Mouse (Mus musculus) CD4-positive helper T cell, adult 2 months (primary cell): ENCODE measurements around the gene Tdrd12.
"Not testable (repeated sequence)": the region's sequence is repeated elsewhere in the genome, so short reads cannot be mapped to it uniquely, and the experiment has no call there.

Experiments
- DNase-seq: peaks from one replicate; pipeline ENCODE4 v3.0.0-alpha.2; 2012; ENCODE audit warnings: low read depth, missing footprints, low spot score

Gene Tdrd12

DNA sequence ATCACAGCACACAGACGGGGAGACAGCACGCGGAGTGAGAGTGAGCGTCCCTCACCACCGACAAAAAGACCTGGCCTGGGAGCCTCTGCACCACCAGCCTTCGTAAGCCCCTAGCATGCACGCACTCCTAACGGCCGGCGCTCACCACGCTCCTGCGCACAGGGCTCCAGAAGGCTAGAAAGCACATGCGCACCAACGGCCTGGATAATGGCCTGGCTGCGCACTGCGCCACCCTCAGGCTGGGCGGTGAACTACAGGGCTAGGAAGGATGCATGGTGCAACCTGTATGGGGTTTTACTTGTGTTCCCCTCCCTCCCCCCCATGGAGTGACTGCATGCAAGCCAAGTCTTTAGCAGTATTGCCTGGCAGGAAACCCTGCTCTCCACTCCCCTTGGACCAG, at the start of gene Tdrd12:
TSS of gene Tdrd12 (minus strand) at position 184 of the 400 bp plus-strand sequence.
- DNase-seq, result no peak

DNA sequence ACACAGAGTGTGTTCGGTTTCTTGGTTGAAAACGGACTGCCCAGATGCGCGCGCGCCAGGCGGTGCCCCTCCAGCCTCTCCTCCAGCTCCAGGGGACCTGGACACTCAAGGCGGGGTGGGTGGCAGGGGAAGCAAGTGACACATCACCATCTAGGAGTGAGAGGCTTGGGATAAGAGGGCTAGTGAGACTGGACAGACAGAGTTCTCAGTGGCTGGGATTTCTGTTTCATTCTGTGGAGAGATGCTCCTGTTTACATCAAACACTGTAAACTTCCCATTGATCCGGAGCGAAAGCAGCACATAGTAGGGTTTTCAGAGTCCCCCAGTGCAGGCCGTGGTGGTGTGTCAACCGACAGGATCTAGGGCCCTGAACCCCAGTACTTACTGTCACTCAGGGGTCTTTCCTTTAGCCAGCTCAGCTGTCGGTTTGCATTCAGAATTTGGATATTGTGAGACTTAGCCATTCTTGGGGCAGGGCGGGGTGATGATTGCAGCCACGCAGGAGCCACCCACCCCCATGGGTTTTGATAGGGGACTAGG, 49.4 kb upstream of the Tdrd12 start:
- DNase-seq, result no peak

GRCm38 (mm10) chr7:35586055-35586905, 48.7 kb upstream of the Tdrd12 start, which contains the start of gene Ankrd27:
Gene Ankrd27, plus strand, starts transcription at chr7:35586244.
- peak; percentile 97 for DNase-seq

DNA sequence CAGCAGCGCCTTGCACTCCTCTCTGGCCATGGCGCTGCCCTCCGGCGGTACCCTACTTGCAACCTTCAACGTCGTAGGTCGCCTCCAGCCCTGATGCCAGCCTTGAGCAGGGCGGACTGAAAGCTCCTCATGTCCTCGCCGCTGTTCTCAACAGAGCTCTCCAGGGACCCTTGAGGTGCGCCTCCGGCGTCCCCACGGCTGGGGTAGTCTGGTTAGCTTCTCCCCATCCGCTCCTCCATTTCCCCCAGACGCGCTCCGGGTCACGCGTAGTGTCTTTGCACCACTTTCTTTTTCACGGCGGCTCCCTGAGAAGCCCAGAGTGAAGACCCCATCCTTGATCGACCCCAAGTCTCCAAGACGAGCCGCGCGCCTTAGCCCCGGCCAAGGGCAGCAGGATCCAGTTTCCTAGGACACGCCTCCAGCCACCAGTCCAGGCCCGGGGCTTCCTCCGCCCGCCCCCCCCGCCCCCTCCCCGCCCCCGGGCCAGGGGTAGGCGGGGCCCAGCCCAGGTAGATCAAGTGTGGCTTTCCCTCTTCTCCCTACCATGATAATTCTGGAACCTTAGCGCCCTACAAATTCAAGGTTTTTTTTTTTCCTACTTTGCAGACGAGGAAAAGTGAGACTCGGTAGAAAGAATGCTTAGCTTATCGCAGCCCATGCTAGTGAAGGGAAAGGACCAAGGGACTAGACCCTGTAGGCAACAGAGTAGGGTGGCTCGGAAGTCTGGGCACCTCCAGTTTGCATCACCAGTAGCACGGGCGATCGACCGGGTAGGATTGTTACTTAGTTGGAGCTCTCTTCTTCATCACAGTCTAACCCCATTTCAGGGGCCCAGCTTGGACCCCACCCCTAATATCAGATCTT, 47.9 kb upstream of the Tdrd12 start, which contains the start of gene Rgs9bp:
TSS of gene Rgs9bp (minus strand) at position 392 of the 864 bp plus-strand sequence.
- no peak for DNase-seq

DNA sequence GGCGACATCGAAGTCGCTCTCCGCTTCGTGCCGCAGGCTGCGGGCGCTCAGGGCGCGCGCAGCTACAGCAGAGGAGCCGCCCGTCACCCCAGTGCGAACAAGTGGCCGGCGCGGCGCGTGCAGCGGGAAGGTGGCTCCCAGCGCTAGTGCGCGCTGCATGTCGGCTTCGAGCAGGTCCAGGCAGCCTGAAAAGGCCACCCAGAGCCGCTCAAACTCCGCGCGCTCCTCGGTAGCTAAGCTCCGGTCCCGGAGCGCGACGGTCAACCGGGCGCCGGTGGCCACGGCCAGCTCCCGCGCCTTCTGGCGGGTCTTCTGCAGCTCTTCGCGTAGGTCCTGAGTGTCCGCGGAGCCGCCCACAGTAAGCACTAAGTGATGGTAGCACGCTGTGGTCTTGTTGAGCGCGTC, 47.2 kb upstream of the Tdrd12 start:
- DNase-seq, result peak; percentile 64

GRCm38 (mm10) chr7:35584068-35584785, 46.7 kb upstream of the Tdrd12 start:
- no peak for DNase-seq

DNA sequence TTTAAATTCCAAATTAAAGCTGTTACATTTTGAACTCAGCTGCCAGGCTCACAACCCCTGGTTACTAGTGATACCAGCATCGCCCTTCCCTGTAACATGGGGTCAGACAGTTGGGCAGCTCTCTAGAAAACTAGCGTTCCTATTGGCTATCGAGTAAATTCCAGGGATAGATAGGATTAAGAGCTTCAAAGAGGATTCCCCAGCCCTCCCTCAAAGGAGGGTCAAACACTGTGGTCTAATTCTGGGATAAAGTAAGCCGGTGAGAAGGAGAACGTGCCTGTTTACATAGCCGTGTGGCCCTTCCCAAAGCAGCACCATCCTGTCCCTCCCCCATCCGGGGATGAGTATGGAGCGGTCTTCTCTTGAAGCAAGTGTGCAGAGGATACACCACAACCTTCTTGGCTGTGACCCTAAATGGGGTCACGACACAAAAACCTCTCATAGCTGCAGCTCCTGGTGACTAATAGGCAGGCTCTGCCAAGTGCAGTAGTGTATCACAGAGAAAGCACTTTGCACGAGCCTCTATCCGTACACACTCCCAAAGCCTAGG, 46.0 kb upstream of the Tdrd12 start:
- no peak for DNase-seq

GRCm38 (mm10) chr7:35582719-35583118, 45.2 kb upstream of the Tdrd12 start:
- DNase-seq, result peak; percentile 33

- peak; percentile 61 for DNase-seq
Measured at GRCm38 (mm10) chr7:35579849-35580248, 42.3 kb upstream of the Tdrd12 start.

GRCm38 (mm10) chr7:35570883-35571282, 33.3 kb upstream of the Tdrd12 start:
- not testable (repeated sequence) for DNase-seq

GRCm38 (mm10) chr7:35569724-35570123, 32.2 kb upstream of the Tdrd12 start:
- DNase-seq, result not testable (repeated sequence)

- DNase-seq, result not testable (repeated sequence)
Measured at GRCm38 (mm10) chr7:35565965-35566364, 28.4 kb upstream of the Tdrd12 start.

DNA sequence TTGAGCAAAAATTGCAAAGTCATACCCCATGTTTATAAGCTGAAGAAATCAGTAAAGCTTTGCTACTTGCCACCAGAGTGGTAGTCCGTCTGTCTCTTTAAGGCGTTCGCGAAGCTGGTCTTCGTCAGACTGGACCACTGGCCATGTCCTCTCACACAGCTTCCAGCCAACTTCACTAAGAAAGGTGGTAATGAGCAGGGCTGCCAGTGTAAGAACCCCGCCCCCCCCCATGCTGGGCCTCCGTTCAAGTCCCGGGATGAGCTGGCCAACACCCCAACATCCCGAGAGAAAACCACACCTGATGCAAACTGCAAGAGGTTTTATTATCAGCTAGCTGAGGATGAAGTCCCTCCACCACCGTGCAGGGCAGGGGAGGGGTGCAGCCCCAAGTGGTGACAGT, 27.3 kb upstream of the Tdrd12 start:
- DNase-seq, result not testable (repeated sequence)

GRCm38 (mm10) chr7:35564067-35564865, 26.7 kb upstream of the Tdrd12 start:
- DNase-seq, result no peak

GRCm38 (mm10) chr7:35563071-35563470, 25.5 kb upstream of the Tdrd12 start:
- no peak for DNase-seq

GRCm38 (mm10) chr7:35559838-35560237, 22.3 kb upstream of the Tdrd12 start:
- DNase-seq, result no peak

- no peak for DNase-seq
Measured at GRCm38 (mm10) chr7:35558681-35559080, 21.1 kb upstream of the Tdrd12 start.

DNA sequence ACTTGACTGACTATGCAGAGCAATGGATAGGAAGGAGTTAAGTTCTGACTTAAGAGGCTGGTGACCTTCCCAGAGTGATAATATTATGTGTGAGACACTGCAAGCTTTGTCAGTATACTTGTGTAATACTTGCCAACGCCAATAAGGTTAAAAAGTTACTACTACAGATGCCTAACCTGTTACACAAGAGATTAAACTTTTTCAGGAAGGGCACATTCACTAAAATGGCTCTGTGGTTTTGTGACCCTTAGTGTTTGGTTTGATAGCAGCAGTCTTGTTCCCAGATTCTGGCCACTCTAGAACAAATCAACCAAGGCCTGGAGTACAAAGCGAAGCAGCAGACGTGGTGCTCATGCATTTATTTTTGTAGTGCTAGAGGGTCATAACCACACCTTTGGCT, 20.0 kb upstream of the Tdrd12 start:
- DNase-seq, result no peak

- DNase-seq, result no peak
Measured at GRCm38 (mm10) chr7:35556905-35557304, 19.4 kb upstream of the Tdrd12 start.

GRCm38 (mm10) chr7:35556205-35556603, 18.7 kb upstream of the Tdrd12 start, which contains the start of gene Nudt19:
Gene Nudt19, minus strand, starts transcription at chr7:35556304.
- DNase-seq, result no peak
